Mouse (Mus musculus) liver, adult 2 months (tissue): ENCODE measurements around the gene Pmm2.
A peak's percentile ranks its signal among the peaks of the same experiment; 100 is the strongest.

Experiments
- CTCF ChIP-seq: fragments of 200-500 bp; IDR thresholded peaks from 2 replicates; pipeline ENCODE4 v1.5.1; 2011; ENCODE audit warnings: low read depth, low read length, control low read depth
- POLR2A ChIP-seq: fragments of 200-500 bp; IDR thresholded peaks from 2 replicates; pipeline ENCODE4 v1.6.1; 2011; ENCODE audit warnings: low read length, control low read depth; ENCODE audit not compliant: insufficient read depth; ENCODE audit errors: extremely low read depth

- TF ChIP-seq CTCF (peak; percentile 80), POLR2A (no peak)
These were observed 48.8 kb downstream of the Pmm2 start for GRCm38 (mm10) chr16:8686121-8686870.
